Mouse (Mus musculus): ENCODE results near the gene Gm20388.

Gene Gm20388

DNA sequence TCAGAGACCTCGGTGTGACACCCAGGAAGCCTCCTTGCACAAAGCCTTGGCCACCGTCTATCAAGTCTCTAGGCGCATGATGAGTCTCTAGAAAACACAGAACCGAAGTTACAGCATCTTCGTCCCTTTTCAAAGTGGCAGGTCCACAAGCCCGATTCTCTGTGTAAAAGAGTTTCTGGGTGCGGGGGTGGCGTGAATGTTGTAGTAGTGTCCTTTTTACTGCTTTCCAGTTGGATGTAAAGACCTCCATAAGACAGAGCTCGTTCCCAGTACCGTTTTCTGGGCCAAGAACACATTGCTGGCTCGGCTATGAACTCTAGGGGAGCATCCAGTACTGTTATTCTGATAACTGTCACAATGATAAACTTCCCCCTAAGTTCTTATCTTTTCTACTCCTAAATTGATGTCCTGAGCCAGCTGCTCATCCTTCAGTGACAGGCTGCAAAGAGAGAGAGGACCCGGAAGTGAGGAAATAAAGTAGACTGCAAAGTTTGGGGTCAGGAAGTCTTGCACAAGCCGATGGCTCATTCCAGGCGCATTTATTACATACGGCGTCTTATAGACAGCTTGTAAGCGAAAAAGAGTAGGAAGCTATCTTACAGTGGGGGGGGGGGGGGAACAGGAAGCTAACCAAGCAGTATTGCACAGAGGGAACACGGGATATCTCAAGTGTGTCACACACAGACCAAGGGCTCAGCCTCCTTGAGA lies 1614.6 kb downstream of the Gm20388 start:
- DNase-seq (ENCODE audit: low spot score in 2 of 2), result no peak

DNA sequence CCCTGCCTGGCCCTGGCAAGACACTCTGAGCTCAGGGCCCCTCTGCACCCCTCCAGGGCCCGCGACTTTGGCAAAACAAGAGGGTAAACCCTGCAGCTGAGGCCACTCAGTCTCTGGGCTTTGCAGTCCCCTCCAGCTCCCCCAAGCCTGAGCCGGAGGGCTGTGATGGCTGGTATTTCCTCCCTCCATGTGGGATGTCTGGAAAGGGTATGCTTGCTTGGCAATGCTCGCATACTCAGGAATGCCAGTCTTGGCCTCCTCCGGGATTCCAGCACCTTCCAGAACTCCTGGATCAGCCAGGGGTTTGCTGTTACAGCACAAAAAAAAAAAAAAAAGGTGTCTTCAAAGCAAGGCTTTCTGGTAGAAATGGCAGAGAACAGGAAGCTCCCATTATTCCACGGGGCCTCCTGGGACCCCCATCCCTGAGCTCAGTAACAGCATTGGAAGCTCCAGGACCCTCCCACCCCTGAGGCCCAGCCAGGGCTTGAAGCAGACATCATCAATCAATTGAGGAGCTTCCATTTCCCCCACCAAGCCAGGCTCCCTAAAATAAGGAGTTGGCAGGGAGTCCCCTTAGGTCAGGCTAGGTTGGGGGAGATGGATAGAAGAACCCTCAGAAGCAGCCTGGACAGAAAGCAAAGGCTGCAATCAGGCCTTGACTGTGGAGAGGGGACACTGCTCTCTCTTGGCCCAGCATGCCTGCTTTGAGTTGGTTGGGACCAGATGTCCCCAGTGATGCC lies 1616.3 kb downstream of the Gm20388 start:
- DNase-seq (ENCODE audit: low spot score in 2 of 2), result no peak

DNA sequence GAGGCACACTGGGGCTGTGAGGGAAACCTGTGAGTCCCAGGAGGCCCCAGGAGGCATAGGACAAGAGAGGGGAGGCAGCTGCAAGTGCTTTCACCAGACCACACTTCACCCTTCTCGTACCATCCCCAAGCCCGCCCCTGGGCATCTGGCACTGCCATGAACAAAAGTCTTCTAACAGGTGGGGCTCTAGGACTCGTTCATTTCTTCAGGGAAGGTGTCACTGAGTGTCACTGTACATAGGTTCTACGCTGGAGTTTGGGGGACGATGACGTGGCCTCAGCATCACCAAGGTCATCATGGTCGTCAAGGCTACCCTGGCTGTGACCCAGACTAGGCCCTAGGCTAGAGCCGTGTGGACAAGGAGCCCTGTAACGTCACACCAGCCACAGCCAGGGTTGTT lies 1617.1 kb downstream of the Gm20388 start:
- no peak for DNase-seq (ENCODE audit: low spot score in 2 of 2)

DNA sequence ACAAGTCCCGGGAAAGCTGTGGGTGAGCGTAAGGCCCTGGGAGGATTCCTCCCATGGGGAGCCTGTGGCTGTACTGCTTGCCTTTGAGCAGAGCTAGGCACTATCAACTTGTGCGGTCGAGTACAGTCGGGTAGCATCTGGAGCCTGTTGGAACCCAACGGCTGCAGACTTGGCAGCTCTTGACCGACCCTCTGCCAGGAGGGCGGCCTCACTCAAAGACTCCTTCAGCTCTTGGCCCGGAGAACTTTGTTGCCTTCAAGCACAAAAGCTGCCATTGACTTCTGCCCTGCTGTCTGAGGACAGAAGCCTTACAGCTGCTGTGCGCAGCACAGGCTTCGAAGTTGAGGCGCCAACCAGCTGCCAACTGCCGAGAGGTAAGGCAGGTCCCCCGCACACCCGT lies 1618.1 kb downstream of the Gm20388 start:
- DNase-seq (ENCODE audit: low spot score in 2 of 2), result no peak

DNA sequence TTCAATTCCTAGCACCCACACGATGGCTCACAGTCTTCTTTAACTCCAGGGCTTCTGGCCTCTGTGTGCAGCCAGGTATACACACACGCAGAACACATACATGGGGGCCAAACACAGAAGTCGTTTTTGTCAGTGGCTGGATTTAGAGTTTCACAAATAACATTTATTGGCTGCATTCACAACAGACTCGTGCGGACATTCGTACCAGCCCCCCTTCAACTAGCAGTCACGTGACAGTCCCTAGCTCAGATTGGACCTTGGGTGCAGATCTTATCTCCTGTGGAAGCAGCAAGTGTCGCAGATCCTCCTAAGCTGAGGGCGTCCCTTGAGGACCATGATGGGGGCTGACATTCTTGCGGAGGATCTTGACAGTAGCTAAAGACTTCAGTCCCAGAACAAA lies 1620.0 kb downstream of the Gm20388 start:
- DNase-seq (ENCODE audit: low spot score in 2 of 2), result no peak

DNA sequence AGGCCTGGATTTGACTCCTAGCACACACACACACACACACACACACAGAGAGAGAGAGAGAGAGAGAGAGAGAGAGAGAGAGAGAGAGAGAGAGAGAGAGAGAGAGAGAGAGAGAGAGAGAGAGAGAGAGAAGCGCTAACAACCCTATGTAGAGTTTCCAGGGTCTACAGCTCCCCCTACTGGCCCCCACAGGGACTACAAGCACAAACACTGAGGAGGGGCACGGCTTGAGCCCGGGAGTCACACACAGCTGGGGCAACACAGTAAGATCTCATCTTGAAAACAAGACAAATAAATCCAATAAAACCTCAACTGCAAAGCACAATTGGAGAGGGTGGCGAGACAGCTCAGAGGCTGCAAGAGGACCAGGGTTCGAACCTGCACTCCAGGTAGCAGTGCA lies 1621.7 kb downstream of the Gm20388 start:
- DNase-seq (ENCODE audit: low spot score in 2 of 2), result no peak

DNA sequence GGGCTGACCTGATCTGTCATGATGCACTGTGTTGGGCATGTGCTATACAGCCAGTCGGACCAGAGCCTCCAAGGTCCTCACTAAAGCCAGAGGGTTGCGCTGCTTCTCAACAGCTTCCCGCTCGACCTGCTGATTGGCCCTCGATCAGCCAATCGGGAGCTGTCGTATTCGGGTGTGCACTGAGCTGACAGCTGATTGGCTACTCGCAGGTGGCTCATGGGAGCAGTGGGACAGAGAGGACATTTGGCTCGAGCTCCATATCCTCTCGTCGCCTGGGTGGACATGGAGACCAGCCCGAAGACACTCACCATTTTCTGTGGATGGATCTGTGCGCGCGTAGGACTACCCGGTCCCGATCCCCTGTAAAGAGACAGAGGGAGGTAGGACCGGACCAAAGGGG lies 1631.2 kb downstream of the Gm20388 start:
- DNase-seq (ENCODE audit: low spot score in 2 of 2), result no peak

DNA sequence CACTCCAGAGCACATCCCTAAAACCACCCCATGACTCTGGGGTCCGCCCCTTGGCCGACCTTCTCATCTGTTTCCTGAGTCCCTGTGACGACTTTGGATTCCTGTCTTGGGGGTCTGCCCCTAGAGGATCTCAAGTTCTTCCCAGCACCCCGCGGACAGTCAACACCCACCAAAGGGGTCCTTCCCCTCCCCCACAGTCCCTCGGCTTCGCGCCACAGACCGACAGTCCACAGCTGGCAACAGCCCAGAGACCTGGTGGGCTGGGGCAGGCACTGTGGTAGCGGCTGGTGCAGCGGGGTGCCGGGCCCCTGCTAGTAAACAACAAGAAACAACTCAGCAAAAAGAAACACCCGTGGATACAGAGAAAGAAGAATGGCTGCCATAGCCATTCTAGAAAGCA lies 1632.3 kb downstream of the Gm20388 start:
- DNase-seq (ENCODE audit: low spot score in 2 of 2), result no peak

DNA sequence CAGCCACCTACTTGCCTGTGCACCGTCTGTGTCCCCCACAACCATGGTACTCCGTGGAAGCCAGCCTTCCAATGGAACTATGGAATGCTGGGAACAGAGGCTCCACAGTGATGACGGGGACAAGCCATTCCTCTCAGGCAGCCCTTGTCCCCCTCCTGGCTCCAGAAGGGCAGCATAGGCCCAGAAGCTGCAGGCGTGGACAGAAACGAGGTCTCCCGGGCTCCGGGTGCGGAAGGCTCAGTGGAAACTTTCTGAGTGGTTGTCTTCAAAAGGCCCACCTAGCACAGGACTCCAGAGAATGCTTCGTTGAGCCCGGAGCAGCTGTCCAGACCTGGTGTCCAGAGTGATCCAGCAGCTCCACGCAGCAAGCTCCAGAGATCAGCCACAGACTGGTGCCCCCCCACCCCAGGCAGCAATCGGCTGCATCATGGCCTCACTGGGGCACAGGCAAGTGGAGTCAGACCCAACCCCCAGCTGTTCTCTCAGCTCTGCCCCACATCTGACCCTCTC lies 1633.7 kb downstream of the Gm20388 start, which contains the start of gene 1700018B08Rik:
Gene 1700018B08Rik (minus strand): TSS at position 45 of the 510 bp plus-strand sequence.
- DNase-seq (ENCODE audit: low spot score in 2 of 2), result no peak

DNA sequence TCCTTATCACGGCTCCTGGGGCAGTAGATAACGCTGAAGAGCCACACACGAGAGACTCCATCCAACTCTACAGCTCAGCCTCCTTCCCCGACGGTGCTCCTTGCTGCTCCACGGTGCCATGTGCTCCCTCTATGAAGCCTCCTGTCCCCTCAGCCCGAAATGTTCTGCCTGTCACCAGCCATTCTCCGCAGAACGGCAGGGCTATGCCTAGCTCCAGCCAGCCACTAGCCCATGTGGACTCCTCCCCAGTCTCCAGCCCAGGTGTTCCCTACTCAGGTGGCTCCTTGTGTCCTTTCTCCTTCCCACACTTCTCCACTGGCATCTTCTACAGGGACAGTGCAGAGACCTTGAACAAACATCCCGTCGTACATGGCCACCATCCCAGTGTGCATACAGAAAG lies 1634.3 kb downstream of the Gm20388 start:
- no peak for DNase-seq (ENCODE audit: low spot score in 2 of 2)

DNA sequence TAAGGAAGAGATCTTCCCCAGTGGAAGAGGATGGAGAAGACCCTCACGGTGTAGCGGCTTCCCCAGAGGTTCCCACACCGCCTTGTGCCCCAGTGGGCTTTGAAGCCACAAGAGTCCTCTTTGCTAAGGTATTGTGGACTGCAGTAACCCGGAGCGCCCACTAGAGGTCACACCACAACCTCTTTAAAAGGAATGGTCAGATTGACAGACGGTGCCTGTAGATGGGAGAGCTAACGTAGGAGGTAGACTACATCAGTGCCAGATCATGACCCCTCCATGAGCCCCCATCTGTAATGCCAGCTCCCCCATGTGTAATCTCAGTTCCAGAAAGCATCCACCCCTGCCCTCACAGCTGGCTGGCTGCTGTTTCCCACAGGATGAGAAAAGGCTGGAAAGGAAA lies 1636.5 kb downstream of the Gm20388 start:
- peak in 1 of 2 experiments; percentile 54 for DNase-seq (ENCODE audit: low spot score in 2 of 2)

DNA sequence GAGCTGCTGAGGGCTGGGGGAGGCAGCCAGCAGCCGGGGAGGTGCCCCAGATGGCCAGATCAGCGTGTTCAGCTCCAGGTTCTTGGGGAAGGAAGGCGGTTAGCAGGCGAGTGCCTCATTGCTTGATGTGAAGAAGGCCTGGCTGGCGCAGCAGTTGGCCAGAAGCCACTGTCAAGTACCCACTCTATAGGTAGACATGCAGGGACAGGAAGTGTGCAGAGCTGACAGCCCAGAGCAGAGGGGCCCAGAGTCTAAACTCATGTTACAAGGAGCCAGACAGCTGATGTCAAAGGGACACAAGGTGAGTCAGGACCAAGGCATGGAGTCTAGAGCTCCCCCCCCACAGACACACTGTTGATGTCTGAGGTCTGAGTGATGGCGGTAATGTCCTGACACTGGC lies 1639.4 kb downstream of the Gm20388 start:
- no peak for DNase-seq (ENCODE audit: low spot score in 2 of 2)

DNA sequence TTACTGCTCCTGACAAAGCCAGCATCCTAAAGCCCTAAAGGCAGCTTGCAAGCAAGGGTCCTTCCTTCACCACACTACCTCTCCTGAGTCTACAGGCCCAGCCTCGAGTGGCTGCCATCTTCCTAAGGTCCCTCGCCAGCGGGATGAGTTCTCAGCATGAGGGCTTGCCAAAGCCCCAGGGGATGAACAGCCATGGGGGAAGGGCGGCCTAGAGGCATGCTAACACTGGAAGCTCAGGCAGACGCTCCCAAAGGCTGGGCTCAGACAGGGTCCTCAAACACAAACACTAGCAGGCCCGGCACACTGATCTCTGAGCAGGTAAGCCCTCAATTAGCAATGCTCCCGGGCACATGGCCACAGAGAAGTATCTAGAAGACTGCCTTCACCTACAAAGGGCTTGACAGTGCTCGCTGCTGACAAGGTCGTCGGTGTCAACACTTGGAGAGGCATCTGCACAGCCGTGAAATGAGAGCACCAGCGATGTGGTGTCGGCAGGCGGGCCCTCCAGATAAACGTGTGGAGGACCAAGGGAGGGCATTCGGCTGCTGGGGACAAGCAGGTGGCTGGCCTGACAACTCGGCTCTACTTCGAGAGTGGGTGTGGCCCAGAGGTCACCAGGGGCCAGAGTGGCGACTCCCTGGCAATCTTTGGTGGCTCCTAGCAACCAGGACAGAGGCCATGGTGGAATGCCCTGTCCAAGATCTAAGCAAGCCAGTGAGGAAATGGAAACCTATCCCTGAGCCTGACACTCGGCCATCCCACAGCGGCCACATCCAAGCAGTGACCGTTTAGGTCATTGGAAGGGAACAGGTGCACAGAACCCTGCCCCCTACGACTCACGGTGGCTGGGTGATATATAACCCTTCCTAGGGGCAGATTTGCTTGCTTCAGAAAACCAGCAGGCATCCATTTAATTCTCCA lies 1640.7 kb downstream of the Gm20388 start:
- DNase-seq (ENCODE audit: low spot score in 2 of 2), result no peak

DNA sequence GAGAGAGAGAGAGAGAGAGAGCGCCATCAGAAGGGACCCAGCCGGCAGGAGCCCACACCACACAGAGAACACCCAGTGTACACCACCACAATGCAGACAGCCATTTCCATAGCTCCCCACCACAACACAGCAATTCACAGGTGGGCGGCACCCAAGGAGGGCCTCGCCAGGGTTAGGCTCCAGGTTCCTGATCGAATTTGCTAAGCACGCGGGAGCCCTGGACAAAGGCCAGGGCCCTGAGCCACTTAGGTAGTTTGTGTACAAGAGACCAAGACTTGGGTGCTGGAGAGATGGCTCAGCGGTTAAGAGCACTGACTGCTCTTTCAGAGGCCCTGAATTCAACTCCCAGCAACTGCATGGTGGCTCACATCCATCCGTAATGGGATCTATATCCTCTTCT lies 1641.9 kb downstream of the Gm20388 start:
- DNase-seq (ENCODE audit: low spot score in 2 of 2), result no peak

DNA sequence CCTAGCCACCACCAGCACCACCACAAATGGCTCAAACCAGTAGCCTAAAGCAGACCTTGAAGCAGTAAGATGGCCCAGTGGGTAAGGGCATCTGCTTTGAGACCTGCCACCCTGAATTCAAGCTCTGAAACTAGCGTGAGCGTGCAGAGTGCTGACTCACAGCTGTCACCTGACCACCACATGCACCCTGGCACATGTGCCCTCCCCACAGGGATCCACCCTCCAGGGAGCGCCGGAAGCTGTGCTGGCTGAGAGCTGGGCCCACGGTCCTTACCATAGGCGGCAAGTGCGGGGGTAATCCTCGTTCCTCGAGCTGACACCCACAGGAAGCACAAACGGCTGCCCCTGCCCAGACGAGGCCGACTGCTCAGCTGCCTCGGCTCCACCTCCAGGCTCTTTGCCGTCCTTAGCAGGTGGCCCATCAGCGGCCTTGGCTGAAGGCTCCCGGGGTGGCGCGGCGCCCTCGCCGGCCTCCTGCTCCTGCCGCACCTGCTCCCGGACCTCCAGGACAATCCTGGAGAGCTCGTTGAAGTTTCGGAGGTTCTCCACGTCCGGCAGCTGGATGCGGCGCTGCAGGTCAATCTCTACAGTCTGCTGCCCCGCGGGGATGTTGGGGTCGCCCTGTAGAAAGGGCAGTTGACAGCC lies 1643.3 kb downstream of the Gm20388 start:
- no peak for DNase-seq (ENCODE audit: low spot score in 2 of 2)

DNA sequence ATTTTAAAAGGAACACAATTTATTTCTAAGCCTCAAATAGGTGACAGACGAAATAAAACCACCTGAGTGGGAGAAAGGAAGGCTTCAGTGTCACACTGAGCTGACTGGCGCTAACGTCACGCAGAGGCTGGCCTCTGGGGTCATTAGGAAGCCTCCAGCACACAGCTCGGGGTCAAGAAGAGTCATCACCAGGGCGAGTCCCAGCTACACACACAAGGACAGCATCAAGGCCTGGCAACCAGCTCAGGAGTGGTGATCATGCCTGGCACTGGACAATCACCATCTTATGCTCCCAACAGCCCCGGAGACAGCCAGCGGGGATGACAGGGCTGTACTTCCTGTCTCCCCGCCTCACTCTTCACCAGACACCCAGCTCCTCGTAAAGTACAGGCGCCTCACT lies 1647.1 kb downstream of the Gm20388 start:
- DNase-seq (ENCODE audit: low spot score in 2 of 2), result no peak

DNA sequence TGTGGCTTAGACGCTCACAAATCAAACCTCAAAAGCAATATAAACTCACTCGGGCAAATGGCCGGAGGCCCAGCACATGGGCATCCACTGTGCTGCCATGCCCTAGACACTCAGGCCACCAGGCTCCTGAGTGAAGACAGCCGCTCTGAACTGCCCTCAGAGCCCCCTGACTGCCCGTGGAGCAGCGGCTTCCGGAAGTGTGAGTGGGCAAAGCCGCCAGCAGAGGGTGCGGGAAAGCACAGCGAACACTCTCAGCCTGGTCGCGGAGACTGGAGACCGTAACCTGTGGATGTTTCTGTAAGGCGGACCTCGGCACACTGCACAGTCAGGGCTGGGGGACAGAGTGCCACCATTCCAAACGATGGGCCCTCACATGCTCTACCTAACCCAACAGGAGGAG lies 1647.9 kb downstream of the Gm20388 start:
- no peak for DNase-seq (ENCODE audit: low spot score in 2 of 2)

DNA sequence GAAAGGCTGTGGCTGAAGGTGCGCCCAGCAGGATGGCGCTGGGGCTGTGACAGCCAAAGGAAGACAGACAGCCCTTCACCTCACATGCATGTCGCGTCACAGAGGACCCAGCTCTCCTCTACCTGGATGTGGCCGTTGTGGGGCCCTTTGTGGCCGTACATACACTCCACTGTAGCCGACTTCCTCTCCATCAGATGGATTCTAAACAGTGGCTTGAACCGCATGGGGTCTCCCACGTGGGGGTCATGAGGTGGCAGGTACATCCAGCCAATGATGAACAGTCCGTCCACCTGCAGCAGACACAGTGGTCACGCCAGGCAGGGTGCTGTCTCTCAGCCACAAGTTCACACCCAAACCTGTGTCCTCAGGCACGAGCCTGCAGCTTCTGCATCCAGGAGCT lies 1649.2 kb downstream of the Gm20388 start:
- no peak for DNase-seq (ENCODE audit: low spot score in 2 of 2)

DNA sequence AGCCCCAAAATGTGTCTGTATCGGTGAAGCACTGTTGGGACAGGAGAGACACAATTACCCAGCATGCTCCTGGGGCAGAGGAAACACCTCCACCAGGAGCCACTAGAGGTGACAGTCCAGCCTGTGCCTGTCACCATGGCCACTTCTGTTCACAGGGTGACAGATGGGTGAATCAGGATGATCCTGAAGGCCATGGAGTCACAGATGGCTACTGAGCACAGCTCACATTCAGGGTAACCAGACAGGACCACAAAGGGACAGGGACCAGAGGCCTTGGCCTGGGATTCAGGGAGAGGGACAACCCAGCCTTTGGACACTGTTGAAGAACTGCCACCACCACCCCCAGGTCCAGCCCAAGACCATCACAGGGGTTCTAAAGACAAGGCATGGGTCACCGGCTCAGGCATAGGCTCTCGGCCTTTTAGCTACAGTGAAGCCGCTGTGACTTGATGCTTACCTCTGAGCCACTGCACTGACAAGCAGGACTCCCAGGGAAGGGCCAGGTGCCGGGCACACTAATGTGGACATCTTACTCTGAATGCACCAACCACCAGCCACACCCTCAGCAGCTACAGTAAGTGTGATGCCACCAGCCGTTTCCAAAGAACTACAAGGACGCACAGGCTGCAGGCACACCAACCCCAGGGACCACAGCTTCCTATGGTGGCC lies 1649.9 kb downstream of the Gm20388 start:
- DNase-seq (ENCODE audit: low spot score in 2 of 2), result no peak

DNA sequence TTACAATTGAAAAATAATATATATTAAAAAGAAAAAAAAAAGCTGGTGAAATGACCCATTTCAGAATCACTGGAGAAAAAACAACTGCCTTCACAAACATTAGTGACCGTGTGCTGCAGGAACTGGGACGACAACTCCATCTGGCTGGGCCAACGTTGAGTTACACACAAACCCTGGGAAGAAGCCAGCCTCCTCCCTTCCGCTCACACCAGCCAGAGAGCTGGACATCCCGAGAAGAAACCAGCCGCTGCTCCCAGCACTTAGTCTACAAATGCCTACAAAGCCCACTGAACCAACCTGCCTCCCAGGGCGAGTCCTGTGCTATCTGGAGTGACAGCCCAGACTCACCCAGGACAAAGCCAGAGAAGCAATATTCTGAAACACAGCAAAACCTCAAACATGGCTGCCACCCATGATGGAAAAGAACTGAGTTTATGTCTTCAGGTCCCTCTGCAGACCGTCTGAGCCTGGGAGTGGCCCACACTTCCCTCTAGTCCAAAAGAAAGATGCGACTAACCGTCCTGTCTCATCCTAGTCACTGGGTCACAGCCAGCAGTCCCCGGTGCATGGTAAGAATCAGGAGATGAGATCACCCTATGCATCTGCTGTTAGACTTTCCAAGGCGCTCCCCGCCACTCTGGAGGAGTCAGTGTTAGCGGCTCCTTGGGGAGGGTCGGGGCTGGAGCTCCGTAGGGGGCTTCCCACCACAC lies 1651.2 kb downstream of the Gm20388 start:
- DNase-seq (ENCODE audit: low spot score in 2 of 2), result no peak

Measured in right cerebral cortex, postnatal 36 days (tissue).